Mouse (Mus musculus) thymus, postnatal 14 days (tissue): Measurements from ENCODE around the gene Sult4a1.
"Not testable (repeated sequence)": the region's sequence is repeated elsewhere in the genome, so short reads cannot be mapped to it uniquely, and the experiment has no call there.

ENCODE experiments used
- DNase-seq: peaks from one replicate; pipeline ENCODE4 v3.0.0; 2021

Sult4a1 gene

DNA sequence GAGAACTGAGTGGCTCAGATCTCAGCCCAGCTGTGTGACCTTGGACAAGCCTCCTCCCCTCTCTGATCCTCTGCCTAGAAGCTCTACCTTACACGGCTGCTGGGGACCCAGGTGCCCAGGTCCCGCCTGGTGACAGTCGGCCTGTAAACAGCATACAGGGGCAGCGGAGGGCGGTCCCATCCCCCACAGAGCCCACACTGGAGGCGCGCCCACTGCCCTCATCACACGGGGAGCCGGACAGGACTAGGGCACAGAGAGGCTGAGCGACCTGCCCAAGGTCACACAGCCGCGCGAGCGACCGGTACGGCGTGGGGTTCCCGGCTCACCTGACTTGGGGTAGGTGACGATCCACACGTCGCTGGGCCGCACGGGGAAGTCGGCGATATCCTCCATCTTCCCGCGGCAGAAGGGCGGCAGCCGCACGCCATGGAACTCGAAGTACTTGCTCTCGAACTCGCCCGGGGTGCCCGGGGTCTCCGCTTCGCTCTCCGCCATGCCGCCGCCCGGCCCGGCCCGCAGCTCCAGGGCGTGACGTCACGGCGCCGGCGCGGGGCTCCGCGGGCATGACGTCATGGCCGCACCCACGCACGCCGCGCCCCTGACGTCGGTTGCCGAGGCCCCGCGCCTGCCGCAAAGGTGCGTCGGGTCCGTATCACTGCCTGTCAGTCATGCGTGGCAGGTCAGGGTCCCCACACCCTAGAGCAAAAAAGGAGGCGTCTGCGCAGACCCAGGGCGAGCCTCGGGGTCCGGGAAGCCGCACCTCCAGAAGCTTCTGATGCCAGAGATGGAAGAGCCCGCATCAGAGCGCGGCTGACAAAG lies at the start of gene Sult4a1:
Sult4a1 (minus strand) TSS at position 650 of the 819 bp plus-strand sequence.
- no peak for DNase-seq

DNA sequence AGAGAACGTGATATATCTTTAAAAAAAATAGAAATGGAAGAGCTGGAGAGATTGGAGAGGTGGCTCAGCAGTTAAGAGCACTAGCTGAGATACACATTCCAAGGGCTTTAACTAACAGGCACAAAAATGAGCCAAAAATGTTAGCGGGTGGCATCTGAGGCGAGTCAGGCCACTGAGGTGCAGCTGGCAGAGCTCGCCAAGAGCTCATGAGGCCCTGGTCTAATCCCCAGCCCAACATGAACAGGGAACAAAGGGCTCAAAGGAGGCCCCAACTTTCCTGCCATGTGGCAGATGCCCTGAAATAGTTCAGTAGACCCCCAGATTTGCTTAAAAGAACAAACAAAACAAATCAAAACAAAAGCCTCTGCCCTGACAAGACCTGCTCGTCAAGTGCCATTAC lies 35.4 kb upstream of the Sult4a1 start:
- no peak for DNase-seq

DNA sequence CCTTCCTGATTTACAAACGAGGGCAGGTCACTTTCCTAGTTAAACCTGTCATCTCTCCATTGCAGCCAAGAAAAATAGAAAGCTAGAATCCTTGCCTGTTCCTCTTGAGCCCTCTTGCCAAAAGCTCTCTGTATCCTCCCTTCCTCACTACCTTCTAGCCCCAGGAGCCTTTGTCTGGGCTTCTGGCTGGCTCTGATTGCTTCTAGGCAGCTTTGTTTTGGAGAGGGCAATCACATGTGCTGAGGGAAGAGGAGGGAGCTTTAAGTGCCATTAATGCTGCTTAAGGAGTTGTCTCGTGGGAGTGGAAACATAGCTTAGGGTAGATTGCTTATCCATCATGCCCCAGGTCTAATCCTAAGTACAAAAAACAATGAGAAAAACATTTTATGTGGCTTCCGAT lies 34.6 kb upstream of the Sult4a1 start:
- no peak for DNase-seq

DNA sequence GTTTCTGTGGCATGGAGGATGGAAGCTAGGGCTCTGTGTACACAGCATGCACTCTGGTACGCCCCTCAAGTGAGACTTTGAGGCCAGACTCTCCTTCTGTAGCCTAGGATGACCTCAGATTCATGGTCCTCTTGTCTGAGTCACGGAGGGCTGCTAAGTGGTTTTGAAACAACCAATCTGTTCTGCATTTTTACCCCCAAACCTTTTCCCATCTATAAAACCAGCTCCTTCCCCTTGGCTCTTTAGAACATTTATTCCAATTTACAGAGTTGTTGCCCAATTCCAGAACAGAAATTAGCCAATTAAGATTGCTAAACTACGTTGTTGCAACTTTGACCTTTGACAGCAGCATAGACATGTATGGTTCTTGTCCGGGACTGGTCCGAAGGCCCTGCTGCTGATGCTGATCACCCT lies 34.0 kb upstream of the Sult4a1 start:
- DNase-seq: no peak

DNA sequence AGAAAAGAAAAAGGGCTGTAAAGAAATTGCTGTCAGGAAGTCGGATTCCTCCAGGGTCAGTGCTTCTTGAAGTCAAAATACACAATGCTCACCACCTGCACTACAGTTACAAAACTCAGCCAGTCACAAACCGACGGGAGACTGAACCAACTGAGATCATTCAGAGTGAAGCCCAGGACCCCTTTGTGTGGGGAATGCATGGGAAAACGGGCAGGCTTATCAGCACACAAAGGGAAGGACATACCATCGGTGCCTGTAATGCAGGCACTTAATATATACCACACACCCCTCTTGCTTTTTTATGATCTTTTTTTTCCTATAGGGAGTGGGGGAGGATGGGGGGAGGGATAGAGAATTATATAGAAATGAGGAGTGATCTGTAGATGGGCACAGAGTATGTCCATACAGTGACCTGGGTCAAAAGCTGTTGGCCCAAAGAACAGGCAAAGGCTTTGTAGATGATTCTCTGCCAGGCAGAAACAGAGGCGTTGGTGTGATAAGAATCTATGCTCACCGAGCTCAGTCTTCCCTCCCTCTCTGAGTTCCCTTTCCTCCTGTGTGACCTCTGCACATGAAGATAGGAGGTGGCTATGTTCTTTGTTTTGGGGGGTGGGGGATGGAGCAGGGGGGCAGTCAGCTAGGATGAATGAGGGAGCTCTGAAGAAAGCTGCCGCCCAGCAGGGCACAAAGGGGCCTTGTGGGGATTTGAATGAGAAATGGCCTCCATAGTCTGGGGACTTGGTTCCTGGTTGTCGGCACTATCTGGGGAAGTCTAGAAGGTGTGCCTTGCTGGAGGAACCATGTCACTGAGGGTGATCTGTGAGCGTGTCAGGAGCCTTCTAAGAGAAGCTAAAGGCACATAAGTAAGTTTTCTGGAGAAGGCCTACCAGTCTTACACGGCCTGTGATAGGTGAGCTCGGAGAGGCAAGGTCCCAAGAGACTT lies 31.2 kb upstream of the Sult4a1 start:
- DNase-seq: no peak

DNA sequence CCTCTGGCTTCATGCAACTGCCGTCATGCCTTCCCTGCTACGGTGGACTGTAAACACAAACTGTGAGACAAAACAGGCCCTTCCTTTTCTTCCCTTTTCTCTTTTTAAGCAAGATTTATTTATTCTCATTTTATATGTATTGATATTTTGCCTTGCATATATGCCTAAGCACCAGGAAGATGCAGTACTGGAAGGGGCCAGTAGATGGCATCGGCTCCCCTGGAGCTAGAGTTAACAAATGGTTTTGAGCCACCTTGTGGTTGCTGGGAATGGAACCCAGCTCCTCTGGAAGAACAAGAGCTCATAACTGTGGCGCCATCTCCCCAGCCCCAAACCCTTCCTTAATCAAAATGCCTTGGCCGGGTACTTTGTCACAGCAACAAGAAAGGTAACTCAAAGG lies 29.9 kb upstream of the Sult4a1 start:
- DNase-seq: peak; percentile 55

DNA sequence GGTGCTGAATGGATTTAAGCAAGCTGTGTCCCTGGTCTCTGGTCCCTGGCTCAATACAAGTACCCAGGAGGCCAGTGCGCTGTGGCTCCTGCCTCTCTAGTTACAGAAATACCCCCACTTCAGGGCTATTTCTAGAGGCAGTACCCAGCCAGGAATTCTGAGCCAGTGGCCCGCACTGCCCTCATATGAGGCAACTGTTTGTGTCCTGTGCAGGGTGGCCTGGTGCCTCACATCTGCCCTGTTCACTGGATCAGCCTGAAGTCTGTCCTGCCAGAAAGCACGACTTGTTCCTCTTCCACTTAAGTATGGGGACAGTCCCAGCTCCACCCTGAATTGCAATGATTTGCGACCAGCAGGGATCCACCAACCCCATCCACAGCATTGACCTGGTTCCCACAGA lies 27.9 kb upstream of the Sult4a1 start:
- DNase-seq: no peak

DNA sequence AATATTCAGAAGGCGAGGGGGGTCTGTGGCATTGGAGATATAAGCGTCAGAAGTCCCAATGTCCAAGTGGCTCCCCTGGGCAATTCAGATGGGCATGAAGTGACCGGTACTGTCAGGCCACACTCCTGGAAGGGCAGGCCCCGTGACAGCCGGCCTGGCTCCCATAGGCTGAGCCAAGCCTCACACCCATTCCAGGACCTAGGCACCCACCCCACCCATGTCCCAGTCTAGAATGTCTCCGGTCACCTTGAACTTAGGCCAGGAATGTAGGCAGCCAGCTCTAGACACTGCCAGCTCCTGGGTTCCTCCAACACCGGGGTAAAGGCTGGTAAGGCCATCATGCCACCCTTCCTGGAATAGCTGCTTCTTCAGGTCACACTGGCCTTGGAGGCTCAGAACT lies 26.4 kb upstream of the Sult4a1 start:
- no peak for DNase-seq

DNA sequence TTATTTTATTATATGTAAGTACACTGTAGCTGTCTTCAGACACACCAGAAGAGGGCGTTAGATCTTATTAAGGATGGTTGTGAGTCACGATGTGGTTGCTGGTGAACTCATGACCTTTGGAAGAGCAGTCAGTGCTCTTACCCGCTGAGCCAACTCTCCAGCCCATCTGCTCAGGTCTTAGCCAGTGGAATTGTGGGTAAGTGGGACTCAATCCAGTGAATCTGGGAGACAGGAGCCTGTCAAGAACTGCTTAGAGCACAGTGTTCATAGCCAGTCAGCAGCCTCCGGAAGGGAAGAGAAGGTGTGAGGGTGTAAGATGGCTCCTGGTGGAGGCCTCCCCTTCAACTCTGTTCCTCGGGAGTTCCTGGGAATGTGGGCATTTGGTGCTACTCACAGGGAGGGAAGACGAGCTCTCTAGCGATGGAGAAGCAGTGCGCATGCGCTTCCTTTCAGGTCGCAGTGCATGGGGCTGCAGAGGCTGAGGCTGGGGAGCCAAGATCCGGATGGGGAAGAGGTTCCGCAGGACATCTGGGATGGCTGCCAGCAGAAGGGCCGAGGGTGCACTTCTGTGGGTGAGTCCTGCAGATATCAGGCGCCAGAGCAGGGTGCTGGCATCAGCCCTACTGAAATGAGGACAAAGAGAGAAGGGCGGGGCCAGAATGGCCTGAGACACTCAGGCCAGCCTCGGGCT lies 25.7 kb upstream of the Sult4a1 start:
- DNase-seq: no peak

DNA sequence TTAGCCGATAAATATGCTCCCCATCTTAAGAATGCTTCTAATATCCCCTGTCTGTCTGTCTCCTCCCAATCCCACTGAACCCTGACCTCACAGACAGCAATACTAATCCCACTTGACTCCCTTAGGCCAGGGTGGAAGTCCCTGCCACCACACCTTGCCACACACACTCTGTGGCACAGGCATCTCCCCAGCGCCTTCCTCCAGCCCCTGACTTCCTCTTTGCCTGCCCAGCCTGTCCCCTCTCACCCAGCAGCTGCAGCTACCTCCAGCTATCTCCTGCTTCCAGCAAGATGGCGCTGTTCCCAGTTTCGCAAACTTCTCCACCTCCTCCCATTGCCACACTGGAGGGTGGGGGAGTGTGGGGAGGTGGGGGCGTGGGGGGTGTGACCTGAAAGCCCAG lies 21.3 kb upstream of the Sult4a1 start:
- DNase-seq: no peak

DNA sequence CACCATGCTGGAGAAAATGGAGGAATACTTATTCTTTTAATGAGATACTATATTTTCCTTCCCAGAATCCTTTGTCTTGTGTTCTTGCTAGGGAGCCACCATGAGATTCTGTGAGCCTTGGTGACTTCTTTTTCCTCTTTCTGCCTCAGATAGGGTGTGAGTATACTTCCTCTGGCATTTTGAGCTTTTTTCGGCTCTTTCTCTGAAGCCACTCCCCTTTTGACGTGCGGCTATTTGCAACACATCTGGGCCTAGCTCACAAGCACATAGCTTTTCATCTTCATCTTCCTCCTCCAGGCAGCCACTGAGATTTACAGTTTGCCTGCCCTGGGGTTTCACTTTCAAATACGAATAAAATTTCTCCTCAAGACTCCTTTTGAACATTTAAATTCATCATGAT lies 20.9 kb upstream of the Sult4a1 start:
- no peak for DNase-seq

DNA sequence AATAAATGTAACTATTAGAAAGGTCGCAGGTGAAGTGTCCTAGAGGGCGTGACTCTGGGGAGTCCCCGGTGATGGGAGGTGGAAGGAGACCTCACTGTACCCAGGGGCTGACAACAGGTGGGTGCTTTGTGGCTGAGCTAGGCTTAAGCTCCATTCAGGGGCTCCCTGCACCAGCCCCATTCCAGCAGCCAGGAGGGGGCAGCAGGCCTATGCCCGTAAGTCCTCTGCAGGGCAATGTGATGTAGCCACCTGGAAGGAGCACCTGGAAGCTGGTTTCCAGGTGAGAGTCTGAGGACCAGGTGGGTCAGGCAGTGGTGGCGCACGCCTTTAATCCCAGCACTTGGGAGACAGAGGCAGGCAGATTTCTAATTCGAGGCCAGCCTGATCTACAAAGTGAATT lies 18.5 kb upstream of the Sult4a1 start:
- DNase-seq: no peak

DNA sequence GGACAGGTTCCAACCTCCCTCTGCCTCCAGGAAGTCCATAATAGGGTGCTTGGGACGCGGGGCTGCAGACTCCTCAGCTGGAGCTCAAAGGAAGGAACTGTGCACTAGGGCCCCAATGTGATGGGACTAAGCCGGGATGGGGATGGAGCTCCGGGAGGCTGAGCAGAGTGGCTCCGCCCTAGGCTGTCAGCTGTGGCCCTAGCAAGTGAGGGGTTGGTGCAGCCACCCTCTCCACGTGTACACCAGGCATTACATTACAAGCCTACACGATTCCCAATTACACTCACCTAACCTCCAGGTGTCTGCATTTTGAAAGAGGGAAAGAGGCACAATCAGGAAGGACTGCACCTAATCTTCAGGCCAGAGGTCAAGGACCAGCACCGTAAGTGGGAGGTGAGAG lies 17.5 kb upstream of the Sult4a1 start, which contains the start of gene Pnpla5:
Pnpla5 (minus strand) TSS at position 101 of the 400 bp plus-strand sequence.
- DNase-seq: no peak

DNA sequence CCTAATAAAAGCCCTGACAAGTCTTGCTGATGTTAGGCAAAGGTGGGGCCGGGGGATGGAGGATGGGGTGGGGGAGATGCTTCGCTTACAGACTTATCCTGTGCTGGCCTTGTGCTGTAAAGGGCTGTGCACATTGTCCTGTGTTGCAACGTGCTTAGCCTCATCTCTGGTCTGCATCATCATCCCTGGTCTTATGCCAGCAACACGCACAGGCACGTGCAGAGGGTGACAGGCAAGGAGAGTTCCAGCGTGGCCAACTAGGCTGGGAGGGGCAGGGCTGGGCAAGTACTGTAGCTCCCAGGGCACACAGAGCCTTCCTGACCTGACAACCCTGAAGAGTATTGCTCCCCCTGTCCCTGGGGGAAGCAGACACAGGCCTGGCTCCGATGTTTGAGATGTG lies 15.5 kb upstream of the Sult4a1 start:
- no peak for DNase-seq

DNA sequence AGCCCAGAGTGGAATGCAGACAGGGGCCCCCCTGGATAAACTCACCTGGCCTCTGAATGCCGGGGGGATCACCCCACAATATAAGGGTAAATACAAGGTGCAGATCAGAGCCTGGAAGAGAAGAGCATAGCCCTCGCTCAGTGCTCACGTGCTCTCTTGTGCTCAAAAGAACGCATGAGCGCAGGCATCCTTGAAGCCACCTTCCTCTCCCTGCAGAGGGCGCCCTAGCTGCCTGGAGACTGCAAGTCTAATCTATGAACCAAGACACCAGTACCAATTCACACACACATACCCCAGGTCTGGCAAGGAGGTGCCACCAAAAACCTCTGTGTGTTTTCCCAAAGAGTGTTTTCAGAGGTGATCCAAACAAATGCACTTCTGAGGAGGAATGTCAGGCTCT lies 15.1 kb upstream of the Sult4a1 start:
- DNase-seq: no peak

DNA sequence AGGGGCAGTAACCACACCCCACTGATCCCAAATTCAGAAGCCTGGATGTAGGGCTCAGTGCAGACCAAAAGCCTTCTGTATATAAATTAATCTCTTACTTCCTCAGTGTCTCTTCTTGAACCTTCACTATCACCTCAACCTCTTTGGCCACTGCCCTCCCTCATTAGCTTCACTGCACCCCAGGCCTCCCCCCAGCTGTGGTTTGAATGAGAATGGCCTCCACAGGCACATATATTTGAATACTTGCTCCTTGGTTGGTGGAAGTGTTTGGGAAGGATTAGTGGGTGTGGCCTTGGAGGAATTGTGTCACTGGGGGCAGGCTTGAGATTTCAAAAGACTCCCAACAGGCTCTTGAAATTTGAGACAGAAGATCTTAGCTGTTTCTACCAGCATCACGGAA lies 10.9 kb upstream of the Sult4a1 start:
- no peak for DNase-seq

DNA sequence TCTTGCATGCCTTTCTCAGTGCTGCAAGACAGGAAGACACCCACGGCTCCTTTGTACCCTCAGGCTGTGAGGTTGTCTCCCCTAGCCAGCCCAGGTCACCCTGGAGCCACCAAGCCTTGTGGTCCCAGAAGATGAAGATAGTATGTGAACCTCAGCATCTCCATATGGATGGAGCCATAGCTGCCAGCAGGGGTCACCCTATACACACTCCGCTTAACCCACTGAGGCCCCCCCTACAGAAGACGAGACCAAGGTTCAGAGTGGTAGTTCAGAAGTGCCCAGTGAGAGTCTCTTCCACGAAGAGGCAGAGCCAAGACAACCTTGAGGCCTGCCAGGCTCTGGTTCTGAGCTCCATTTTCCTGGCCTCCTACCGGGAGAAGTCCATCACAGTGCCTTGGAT lies 10.2 kb upstream of the Sult4a1 start:
- DNase-seq: no peak

DNA sequence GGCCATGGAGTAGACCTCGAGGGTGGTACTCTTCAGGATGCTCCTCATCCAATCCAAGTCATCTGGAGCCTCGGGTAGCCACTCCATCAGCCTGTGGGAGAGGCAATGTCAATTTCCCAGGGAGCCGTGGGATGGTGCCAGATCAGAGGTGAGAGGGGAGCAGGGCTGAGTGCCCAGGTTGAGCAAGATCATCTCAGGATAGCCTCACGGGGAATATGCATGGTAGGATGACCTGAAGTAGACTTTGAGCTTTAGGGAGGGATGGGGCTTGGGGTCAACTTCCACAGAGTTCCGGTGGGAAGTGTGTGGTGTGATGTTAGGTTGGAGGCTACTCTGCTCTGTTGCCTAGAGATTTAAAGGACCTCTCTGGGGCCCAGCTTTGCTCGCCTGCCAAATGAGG lies 8.3 kb upstream of the Sult4a1 start:
- no peak for DNase-seq

DNA sequence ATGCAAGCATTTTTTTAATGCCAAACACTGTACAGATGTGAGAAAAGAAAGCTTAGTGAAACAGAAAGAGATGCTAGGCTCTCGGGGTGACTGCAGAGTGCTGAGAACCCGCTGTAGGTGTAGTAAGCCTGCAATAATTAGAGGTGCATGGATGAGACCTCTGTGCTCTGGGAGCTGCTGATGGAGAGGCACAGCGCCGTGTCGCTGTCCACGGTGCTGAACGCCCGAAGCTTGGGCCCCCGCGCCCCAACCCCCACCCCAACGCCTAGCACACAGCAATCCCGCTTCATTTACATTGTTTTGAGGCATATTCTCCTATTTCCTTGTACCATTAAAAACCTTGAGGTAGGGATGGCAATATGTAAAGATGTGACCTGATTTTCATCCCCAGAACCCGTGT lies 3.3 kb upstream of the Sult4a1 start:
- peak; percentile 21 for DNase-seq

DNA sequence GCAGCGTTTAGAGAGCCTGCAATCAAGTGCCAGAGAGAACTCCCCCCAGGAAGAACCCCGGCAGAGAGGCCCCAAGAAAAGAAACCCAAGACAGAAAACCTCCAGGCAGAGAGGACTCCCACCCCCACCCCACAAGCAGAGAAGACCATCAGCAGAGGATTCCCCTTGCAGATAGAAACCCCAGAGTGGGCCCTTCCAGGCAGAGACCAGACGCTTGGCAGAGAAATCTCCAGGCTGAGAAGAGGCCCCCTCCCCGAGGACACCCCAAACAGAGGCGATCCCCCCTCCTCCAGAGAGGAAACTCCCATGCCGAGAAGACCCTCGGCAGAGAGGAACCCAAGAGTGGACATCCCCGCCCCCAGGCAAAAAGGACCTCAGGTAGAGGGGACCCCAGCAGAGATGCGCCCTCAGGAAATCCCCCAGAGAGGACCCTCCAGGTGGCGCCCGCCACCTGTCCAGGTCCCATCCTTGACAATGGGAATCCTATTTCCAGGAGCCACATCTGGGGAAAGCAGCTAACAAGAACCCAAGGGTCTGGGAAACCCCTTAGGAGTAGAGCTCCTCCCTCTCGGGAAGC lies 458 bp upstream of the Sult4a1 start:
- DNase-seq: no peak

DNA sequence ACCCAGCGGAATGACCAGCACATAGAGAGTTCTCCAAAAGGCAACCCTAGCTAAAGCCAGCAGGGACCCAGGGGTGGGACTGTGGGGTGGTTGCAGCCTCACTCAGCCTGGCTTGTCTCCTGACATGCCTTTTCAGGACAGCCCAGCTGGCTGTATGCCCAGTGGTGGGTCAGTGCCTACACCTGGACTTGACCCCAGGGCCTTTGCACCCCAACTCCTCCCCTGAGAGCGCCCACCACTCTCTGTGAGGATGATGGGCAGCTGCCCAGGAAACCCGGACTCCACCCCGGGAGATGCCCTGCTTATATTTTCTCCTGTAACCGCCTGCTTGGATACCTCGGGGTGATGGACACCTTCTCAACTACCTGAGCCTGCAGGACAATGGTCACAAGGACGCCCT lies 928 bp downstream of the Sult4a1 start:
- DNase-seq: no peak

DNA sequence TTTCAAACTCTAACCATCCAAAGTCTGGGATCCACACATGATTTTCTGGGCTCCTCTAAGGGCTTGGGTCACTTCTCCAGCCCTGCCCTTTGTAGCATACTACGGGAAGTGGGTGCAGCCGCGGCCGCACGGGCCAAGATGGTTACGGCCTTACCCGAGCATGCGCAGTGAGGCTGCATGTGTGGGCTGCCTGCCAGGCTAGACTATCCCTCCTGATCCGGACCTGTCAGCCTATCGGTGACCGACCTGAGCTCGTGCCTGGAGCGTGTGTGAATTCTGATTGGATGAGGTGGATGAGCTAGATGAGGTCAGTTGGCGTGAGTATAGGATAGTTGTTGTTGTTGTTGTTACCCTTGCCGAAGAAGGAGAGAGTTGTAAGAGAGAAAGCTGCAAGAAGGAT lies 8.0 kb downstream of the Sult4a1 start:
- not testable (repeated sequence) for DNase-seq

DNA sequence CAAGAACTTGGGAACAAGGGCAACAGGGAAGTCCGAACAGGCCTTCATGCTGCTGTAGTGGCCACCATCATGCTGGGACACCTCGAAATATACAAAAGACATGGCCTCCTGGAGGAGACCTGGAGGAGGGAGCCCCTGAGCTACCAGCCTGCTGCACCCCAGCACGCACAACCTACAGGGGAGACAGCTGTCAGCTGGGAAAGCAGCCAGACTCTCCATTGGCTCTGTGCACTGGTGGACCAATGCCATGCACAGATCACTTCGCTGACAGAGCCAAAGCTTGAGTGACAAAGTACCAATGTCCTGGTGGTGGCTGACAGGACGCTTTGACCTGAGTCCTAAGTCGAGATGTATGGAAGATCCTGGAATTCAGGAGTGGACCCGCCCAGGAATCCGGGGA lies 9.5 kb downstream of the Sult4a1 start:
- no peak for DNase-seq
